Mouse (Mus musculus): ENCODE results near the gene Kpna3.
A peak's percentile ranks its signal among the peaks of the same experiment; 100 is the strongest.
"Not testable (repeated sequence)": the region's sequence is repeated elsewhere in the genome, so short reads cannot be mapped to it uniquely, and the experiment has no call there.

Kpna3 gene

DNA sequence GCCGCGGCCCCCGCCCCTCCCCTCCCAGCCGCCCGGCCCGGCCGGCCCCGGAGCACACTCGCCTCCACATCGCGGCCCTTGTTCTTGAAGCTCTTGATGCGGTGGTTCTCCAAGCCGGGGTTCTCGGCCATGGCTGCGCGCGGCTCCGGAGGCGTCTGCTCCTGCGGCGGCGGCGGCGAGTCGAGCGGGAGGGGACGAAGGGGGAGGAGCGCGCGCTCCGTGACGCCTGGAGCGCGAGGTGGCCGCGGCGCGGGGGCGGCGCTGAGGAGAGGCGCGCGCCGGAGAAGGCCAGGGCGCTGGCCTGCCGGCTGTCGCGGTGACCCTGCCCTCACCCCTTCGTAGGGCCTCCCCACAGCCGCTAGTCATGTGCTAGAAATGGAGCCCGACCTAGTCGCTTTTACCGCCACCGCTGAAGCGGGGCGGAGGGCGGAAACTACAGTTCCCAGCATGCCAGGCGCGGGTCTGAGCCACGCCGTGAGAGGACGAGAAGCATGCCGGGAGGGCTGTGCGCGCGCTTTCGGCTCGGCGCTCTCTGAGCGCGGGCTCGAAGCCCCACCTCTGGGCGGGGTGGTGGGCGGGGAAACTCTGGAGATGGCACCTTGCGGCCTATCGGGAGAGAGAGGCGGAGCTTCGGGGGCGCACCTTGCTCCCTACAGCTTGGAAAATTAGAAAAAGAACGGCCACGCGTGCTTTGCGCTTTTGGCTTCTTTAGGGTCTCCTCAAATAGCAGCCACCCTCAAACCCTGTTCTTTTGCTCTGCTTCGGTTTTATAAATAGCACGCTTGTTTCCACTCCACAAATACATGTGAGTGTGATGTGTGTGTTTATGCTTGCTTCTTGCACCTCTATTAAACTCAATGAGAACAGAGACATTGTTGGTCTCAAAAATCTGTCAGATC is at the start of gene Kpna3:
Kpna3 (minus strand) TSS at position 214 of the 899 bp plus-strand sequence.
- peak; percentile 94 for DNase-seq

GRCm38 (mm10) chr14:61460365-61460764 is 20.7 kb upstream of the Kpna3 start:
- DNase-seq, result no peak

DNA sequence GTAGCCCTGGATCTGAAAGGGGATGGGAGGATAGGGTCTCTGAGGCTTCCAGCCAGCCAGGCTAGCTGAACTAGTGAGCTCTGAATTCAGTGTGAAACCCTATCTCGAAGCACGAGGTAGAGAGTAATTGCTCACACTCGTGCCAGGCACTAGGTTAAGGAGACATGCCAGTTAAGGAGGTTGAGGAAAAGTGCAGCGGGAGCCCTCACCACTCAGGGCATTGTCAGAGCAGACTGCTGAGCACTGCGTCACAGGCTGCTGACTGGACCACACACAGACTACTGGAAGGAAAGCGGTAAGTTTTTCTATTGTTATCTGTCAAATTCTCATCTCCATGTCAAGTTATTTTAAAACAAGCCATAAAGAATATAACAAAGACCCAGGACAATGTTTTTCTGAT is 17.8 kb upstream of the Kpna3 start:
- no peak for DNase-seq

- DNase-seq, result no peak
Observed at GRCm38 (mm10) chr14:61455571-61455970, 15.9 kb upstream of the Kpna3 start.

GRCm38 (mm10) chr14:61453032-61453431 is 13.4 kb upstream of the Kpna3 start:
- no peak for DNase-seq

DNA sequence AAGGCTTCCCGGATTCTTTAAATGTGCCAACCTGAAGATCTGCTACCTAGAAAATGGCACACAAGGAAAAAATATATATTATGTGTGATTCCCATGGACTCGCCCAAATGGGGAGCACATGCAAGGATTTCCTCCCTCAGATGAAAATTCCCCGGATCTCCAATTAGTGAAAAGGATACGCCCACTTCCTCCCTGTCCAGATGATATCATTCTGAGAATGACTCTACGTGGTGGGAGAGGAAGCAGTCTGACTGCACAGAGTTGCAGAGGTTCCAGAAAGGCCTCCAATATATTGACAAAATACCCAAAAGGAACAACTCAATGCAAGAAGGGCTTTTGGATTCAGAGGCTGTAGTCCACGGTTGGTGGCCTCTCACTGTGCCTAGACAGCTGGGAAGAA is 12.8 kb upstream of the Kpna3 start:
- DNase-seq, result no peak

DNA sequence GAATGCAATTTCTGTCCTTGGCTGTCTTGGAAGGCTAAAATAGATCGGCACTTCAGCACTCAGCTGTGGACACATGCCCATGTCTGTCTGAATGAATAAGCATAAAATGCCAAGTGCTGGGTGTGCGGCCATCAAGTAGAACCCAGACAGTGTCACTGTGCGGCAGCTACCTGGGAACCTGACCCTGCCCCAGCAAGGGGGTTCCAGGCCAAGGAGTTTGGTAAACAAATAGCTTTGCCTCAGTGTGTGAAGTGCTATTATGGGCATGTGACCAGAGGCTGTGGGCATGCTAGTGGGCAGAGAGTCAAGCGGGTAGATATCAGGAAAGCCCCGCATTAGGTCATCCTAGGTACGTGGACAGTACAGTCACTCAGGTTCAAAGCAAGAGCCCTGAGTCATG is 8.1 kb upstream of the Kpna3 start:
- DNase-seq, result no peak

DNA sequence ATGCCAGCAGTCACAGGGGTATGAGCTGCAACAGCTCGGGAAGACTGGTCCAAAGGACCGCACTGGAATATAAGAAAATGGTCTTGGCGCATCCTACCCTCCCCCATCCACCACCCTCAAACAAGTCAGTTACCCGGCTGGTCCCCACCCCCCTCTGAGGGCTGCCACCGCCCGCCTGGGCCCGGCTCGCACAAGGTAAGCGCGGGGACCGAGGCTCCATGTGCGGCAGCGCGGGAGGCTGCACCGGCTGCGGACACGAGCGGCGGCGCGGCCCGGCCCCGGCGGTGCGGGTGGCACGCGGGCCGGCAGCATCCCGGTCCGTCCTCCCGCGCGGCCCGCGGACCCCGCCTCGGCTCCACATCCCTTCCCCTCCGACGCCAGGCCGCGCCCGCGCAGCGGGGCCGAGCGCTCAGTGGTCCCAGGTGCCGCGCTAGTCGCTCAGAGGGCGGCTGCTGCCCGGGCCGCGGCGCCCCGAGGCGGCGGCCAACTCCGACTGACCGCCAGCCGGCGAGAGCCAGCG is 473 bp downstream of the Kpna3 start:
- peak; percentile 59 for DNase-seq

- DNase-seq, result no peak
Observed at GRCm38 (mm10) chr14:61438171-61438945, 1.3 kb downstream of the Kpna3 start.

DNA sequence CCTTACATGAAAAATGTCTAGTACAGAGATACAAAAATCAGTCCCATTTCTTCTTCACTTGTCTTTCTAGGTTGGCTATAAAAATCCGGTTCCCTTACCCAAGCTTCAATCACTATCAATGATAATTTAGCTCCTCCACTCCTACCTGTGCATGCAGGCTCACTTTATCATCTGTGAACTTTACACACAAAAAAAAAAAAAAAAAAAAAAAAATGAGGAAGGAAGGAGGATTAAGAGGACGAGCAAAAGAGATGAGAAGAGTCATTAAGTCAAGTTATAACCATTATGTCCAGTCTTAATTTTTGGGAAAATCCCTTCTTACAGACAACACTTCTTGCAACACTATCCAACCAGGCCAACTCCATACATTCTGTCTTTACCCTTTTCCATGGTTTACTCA is 2.8 kb downstream of the Kpna3 start:
- DNase-seq, result no peak

DNA sequence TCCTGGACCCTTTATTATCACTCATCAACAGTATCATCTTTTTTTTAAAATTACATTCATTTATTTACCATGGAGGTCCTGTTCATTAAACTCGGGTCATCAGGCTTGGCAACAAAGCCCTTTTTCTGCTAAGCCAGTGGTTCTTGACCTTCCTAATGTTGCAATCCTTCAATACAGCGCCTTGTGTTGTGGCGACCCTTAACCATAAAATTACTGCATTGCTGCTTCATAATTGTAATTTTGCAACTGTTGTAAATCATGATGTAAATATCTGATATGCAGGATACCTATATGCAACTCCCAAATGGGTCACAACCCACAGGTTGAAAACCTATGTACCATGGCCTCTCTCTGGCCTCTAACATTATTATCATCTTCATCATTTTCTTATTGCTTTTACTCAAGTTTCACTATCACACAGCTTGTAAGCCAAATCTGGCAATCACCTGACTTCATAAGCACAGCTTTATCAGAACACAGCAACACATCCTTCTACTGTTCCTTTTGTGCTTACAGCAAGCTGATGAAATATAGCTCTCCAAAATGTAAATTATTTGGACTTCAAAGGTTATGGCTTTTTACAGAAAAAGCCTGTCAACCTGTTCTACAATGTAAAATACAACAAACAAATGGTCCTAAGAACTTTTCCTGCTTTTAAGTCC is 11.4 kb downstream of the Kpna3 start:
- no peak for DNase-seq

GRCm38 (mm10) chr14:61427095-61427494 is 12.6 kb downstream of the Kpna3 start:
- DNase-seq, result not testable (repeated sequence)

GRCm38 (mm10) chr14:61425080-61425665 is 14.5 kb downstream of the Kpna3 start:
- DNase-seq, result no peak

- no peak for DNase-seq
Observed at GRCm38 (mm10) chr14:61415719-61416118, 24.0 kb downstream of the Kpna3 start.

DNA sequence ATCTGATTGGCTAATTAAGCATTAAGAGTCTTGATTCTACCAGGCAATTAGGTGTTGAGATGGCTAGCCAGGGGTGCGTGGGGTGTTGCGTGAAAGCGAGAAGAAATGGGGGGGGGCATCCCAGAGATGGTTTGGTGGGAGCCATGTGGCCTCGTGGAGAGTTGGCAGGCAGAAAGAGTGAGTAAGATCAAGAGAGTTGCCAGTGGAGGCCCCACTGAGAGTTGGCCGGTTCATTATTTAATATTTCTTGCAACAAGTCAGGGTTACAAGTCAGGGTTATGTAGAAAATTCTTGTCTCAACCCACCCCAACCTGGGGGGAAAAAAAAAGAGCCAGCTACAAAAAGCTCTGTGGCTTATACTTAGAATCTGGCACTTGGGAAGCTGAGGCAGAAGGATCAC is 24.4 kb downstream of the Kpna3 start:
- peak; percentile 27 for DNase-seq

- DNase-seq, result no peak
Observed at GRCm38 (mm10) chr14:61414808-61415207, 24.9 kb downstream of the Kpna3 start.

DNA sequence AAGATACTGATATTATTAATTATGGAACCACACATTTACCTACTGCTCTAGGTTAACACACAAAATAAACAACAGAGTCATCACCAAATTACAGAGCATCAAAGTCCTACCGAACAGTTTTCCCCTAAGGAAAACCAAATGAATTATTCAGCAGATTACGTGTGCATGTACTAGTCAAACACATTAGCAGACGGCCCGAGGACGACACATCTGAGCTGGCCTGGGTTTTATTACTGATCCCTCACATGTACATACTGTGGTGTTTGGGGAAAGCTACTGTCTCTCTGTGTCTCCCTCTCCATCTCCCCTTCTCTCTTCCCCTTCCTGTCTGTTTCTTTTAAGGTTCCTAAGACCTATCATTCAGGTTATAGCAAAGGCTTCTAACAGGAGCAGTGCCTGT is 25.5 kb downstream of the Kpna3 start:
- no peak for DNase-seq

GRCm38 (mm10) chr14:61413686-61414085 is 26.0 kb downstream of the Kpna3 start:
- no peak for DNase-seq

GRCm38 (mm10) chr14:61410020-61410419 is 29.7 kb downstream of the Kpna3 start:
- no peak for DNase-seq

DNA sequence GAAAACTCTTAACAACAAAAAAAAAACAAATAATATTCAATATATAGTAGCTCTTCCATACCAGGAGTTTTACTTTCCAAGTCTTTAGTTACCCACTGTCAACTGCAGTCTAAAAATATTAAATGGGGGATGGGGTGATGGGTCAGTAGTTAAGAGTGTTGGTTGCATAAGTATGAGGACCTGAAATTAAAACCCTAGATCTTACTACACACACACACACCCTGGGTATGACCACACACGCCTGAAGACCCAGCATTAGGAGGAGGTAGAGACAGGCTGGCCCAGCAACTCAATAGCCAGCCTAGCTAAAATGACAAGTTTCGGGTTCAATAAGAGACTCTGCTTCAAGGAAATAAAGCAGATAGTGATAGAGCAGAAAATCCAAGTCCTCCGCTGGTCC is 32.6 kb downstream of the Kpna3 start:
- no peak for DNase-seq

- DNase-seq, result no peak
Observed at GRCm38 (mm10) chr14:61405761-61406160, 33.9 kb downstream of the Kpna3 start.

GRCm38 (mm10) chr14:61404941-61405340 is 34.7 kb downstream of the Kpna3 start:
- DNase-seq, result no peak

DNA sequence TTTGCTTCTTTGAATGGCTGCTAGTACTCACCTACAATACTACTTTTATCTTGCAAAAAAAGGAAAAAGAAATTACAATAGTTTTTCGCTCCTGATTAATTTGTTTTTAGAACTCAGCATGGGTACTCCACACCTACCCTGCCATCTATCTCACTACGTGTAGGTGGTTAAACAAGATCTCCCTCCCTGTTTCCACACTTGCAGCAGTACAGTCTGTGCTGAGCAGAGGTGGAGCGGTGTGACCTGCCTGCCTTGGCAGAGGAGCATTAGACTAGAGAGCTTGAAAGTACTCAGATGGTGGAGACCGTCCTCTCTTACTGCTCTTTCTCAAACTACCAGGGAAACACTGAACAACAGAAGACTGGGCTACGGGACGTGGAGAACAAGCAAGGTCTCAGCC is 44.9 kb downstream of the Kpna3 start:
- no peak for DNase-seq
